Comparison of ENCODE assay signal across 8 mouse cellular contexts in genomic region chr5:144254122-144254810, GRCm38 (mm10). TPM values are rescaled to one million over a fixed set of nuclear protein-coding genes. Genes with fewer than 3 reads are reported as not detected.
DNase-seq lines count a peak whose midpoint lies in the region; ATAC-seq and TF ChIP-seq lines count a peak whose summit lies in the region.

No protein-coding gene starts in this region.

- peak; percentile 54 to 55 for DNase-seq in B cell, adult 2 months
- peak; percentile 62 for DNase-seq in NIH3T3 (ENCODE audit: low read depth)
- DNase-seq in forebrain, embryonic 10.5 days (ENCODE audit: extremely low spot score, low spot score): no peak
- DNase-seq in heart, postnatal 4 days: peak; percentile 62
- DNase-seq in limb, embryonic 11.5 days (ENCODE audit: low spot score): peak; percentile 43
- DNase-seq in midbrain, embryonic 11.5 days (ENCODE audit: low spot score, missing footprints): no peak
- peak; percentile 89 for DNase-seq in stomach, postnatal 0 days (ENCODE audit: low spot score)
- no peak for DNase-seq in layer of hippocampus, postnatal 25 days (ENCODE audit: extremely low spot score in 1 of 2, low spot score in 1 of 2)

- peak overlapping the region; percentile 43 for H3K4me2 ChIP-seq in limb, embryonic 11.5 days (ENCODE audit: low read depth, severe bottlenecking)
- H3K4me2 ChIP-seq in midbrain, embryonic 11.5 days: peak overlapping the region; percentile 87
- H3K4me2 ChIP-seq in stomach, postnatal 0 days (replicated peaks; ENCODE audit: low read depth): peak overlapping the region; percentile 64

- peak overlapping the region; percentile 30; the same call in 1 of the 2 replicates for H3K9ac ChIP-seq in limb, embryonic 11.5 days (ENCODE audit: low read length)
- H3K9ac ChIP-seq in midbrain, embryonic 11.5 days (ENCODE audit: low read length): peak overlapping the region; percentile 40; the same call in 1 of the 2 replicates
- H3K9ac ChIP-seq in stomach, postnatal 0 days (ENCODE audit: low read length): peak overlapping the region; percentile 19; the same call in 1 of the 2 replicates

- TF ChIP-seq EP300 in stomach, postnatal 0 days (optimal IDR thresholded peaks at IDR 0.05): no peak

- peaks cover 23% of the 10 kb centered on the region for H3K36me3 ChIP-seq in forebrain, embryonic 10.5 days (replicated peaks)
- H3K36me3 ChIP-seq in limb, embryonic 11.5 days (ENCODE audit: control insufficient read depth, insufficient read depth, low read length): no peaks in the 10 kb centered on the region; the same call in 1 of the 2 replicates
- H3K36me3 ChIP-seq in midbrain, embryonic 11.5 days (ENCODE audit: control insufficient read depth, insufficient read depth, low read length): peaks cover 3% of the 10 kb centered on the region; the same call in 1 of the 2 replicates
- 0 out of 2 replicates have a peak, but pooled peaks cover 2% of the 10 kb centered on the region for H3K36me3 ChIP-seq in stomach, postnatal 0 days (ENCODE audit: control insufficient read depth, insufficient read depth, low read length)

- peaks cover 10% of the 10 kb centered on the region for H3K9me3 ChIP-seq in forebrain, embryonic 10.5 days
- no peaks in the 10 kb centered on the region; the same call in 1 of the 2 replicates for H3K9me3 ChIP-seq in limb, embryonic 11.5 days (ENCODE audit: control insufficient read depth, low read length)
- peaks cover 5% of the 10 kb centered on the region; the same call in 1 of the 2 replicates for H3K9me3 ChIP-seq in midbrain, embryonic 11.5 days (ENCODE audit: control insufficient read depth, low read length)
- H3K9me3 ChIP-seq in stomach, postnatal 0 days (ENCODE audit: control insufficient read depth, low read length): no peaks in the 10 kb centered on the region

- 60% methylated on average over 16 of the region's 16 CpGs for WGBS in forebrain, embryonic 10.5 days
- 53% methylated on average over 16 of the region's 16 CpGs for WGBS in limb, embryonic 11.5 days
- 59% methylated on average over 16 of the region's 16 CpGs for WGBS in midbrain, embryonic 11.5 days
- 44% methylated on average over 16 of the region's 16 CpGs for WGBS in stomach, postnatal 0 days

- peak; percentile 11; the same call in 1 of the 2 replicates for ATAC-seq in limb, embryonic 11.5 days (ENCODE audit: insufficient number of reproducible peaks, low FRiP score, low TSS enrichment, low read depth)
- peak; percentile 8; the same call in 1 of the 2 replicates for ATAC-seq in midbrain, embryonic 11.5 days (ENCODE audit: low FRiP score)
- ATAC-seq in stomach, postnatal 0 days (ENCODE audit: low FRiP score, low TSS enrichment): peak; percentile 74

- TF ChIP-seq CTCF in stomach, postnatal 0 days (IDR thresholded peaks at IDR 0.05; ENCODE audit: low read depth): no peak

- peak overlapping the region; percentile 99 for H3K4me3 ChIP-seq in forebrain, embryonic 10.5 days
- peak overlapping the region; percentile 98 for H3K4me3 ChIP-seq in limb, embryonic 11.5 days (ENCODE audit: low read depth, low read length)
- peak overlapping the region; percentile 99 for H3K4me3 ChIP-seq in midbrain, embryonic 11.5 days (ENCODE audit: low read depth, low read length)
- H3K4me3 ChIP-seq in stomach, postnatal 0 days (ENCODE audit: low read depth, low read length): peak overlapping the region; percentile 97

- H3K27me3 ChIP-seq in forebrain, embryonic 10.5 days (ENCODE audit: poor library complexity, severe bottlenecking): no peaks in the 10 kb centered on the region
- H3K27me3 ChIP-seq in limb, embryonic 11.5 days (ENCODE audit: control insufficient read depth, insufficient read depth, low read length): no peaks in the 10 kb centered on the region
- H3K27me3 ChIP-seq in midbrain, embryonic 11.5 days (ENCODE audit: control insufficient read depth, insufficient read depth, low read length): no peaks in the 10 kb centered on the region
- H3K27me3 ChIP-seq in stomach, postnatal 0 days (ENCODE audit: control insufficient read depth, insufficient read depth, low read length): no peaks in the 10 kb centered on the region

- H3K27ac ChIP-seq in forebrain, embryonic 10.5 days: peak overlapping the region; percentile 98
- H3K27ac ChIP-seq in limb, embryonic 11.5 days (replicated peaks; ENCODE audit: low read depth, low read length): no peak overlapping the region
- H3K27ac ChIP-seq in midbrain, embryonic 11.5 days (ENCODE audit: low read depth, low read length): no peak overlapping the region
- H3K27ac ChIP-seq in stomach, postnatal 0 days (replicated peaks): peak overlapping the region; percentile 84

- peaks cover 41% of the 10 kb centered on the region for H3K4me1 ChIP-seq in forebrain, embryonic 10.5 days
- peaks cover 27% of the 10 kb centered on the region for H3K4me1 ChIP-seq in limb, embryonic 11.5 days (ENCODE audit: control insufficient read depth, insufficient read depth, low read length)
- H3K4me1 ChIP-seq in midbrain, embryonic 11.5 days (ENCODE audit: control insufficient read depth, insufficient read depth, low read length): peaks cover 29% of the 10 kb centered on the region
- H3K4me1 ChIP-seq in stomach, postnatal 0 days (replicated peaks; ENCODE audit: control insufficient read depth, insufficient read depth): peaks cover 13% of the 10 kb centered on the region

RNA-seq across cellular contexts. Expression of gene Bri3, which starts 10.0 kb away (rescaled TPM):
- 113 and 119 TPM in 2 replicates for polyA plus RNA-seq in forebrain, embryonic 10.5 days (2016; fragmentation: Nextera tagmentation; extraction: Ambion mirVana)
- total RNA-seq in heart, postnatal 4 days (2021): 100 to 1,000 TPM; 180 to 221 TPM
- polyA plus RNA-seq in limb, embryonic 11.5 days (2014; fragmentation: Nextera tagmentation; extraction: Ambion mirVana): 128 and 132 TPM in 2 replicates
- 123 and 130 TPM in 2 replicates for polyA plus RNA-seq in midbrain, embryonic 11.5 days (2014; fragmentation: Nextera tagmentation; extraction: Ambion mirVana)
- polyA plus RNA-seq in stomach, postnatal 0 days (2015; fragmentation: Nextera tagmentation; extraction: Ambion mirVana): 197 and 214 TPM in 2 replicates
- 10 to 100 TPM; 69.3 to 70.2 TPM for total RNA-seq in layer of hippocampus, postnatal 25 days (2021)

RNA-seq across cellular contexts. Expression of gene Tecpr1, which starts 30.9 kb away (rescaled TPM):
- 18.1 and 19.9 TPM in 2 replicates for polyA plus RNA-seq in forebrain, embryonic 10.5 days (2016; fragmentation: Nextera tagmentation; extraction: Ambion mirVana)
- 10 to 100 TPM; 24.1 to 26.0 TPM for total RNA-seq in heart, postnatal 4 days (2021)
- polyA plus RNA-seq in limb, embryonic 11.5 days (2014; fragmentation: Nextera tagmentation; extraction: Ambion mirVana): 11.3 and 13.5 TPM in 2 replicates
- polyA plus RNA-seq in midbrain, embryonic 11.5 days (2014; fragmentation: Nextera tagmentation; extraction: Ambion mirVana): 13.1 TPM in 2 replicates
- 15.4 and 16.9 TPM in 2 replicates for polyA plus RNA-seq in stomach, postnatal 0 days (2015; fragmentation: Nextera tagmentation; extraction: Ambion mirVana)
- total RNA-seq in layer of hippocampus, postnatal 25 days (2021): 100 to 1,000 TPM in 1 of 2 experiments, 10 to 100 TPM in 1; 92.5 to 109 TPM

Comparison
In these comparisons a context has a peak if more than half of its experiments do, and no peak if none do; other contexts are left out.
1. DNase-seq: peak in B cell, adult 2 months (2 of 2), NIH3T3 (single experiment), heart, postnatal 4 days (single experiment), limb, embryonic 11.5 days (single experiment) and stomach, postnatal 0 days (single experiment); none in forebrain, embryonic 10.5 days (single experiment), midbrain, embryonic 11.5 days (single experiment) and layer of hippocampus, postnatal 25 days (0 of 2).
2. H3K27ac ChIP-seq: peak in forebrain, embryonic 10.5 days (single experiment) and stomach, postnatal 0 days (single experiment); none in limb, embryonic 11.5 days (single experiment) and midbrain, embryonic 11.5 days (single experiment).
3. ATAC-seq: peak in every context shown above with its lines; median percentile 74 in stomach, postnatal 0 days; 11 in limb, embryonic 11.5 days; 8 in midbrain, embryonic 11.5 days.
4. Peak in every context shown above with its lines, with median percentiles within 50 percentile points of each other: H3K4me3 ChIP-seq, H3K4me2 ChIP-seq and H3K9ac ChIP-seq.